Mouse (Mus musculus) layer of hippocampus, adult 8-10 months (tissue): ENCODE data around the gene Eef2kmt. TPM values are rescaled to one million over a fixed set of nuclear protein-coding genes. Genes with fewer than 3 reads are reported as not detected.
"Not testable (repeated sequence)": the region's sequence is repeated elsewhere in the genome, so short reads cannot be mapped to it uniquely, and the experiment has no call there.

Source experiments
- DNase-seq, 2 experiments: peaks; one replicate each; pipeline ENCODE4 v3.0.0; 2022; ENCODE audit warnings: low spot score in 2 of 2
- total RNA-seq, 4 experiments: library from RNA; stranded (reverse); gene quantifications; 2 replicates each; pipeline ENCODE4 v1.2.4; 2022

Eef2kmt gene
- total RNA-seq, result 1 to 10 TPM; 3.9 to 7.2 (median 5.0) TPM

- DNase-seq, result peak; percentile 96 to 97
Observed at GRCm38 (mm10) chr16:5255779-5256496, at the start of gene Eef2kmt. TSS of gene Eef2kmt (minus strand) at chr16:5255983.

GRCm38 (mm10) chr16:5295238-5295637, 39.5 kb upstream of the Eef2kmt start:
- no peak for DNase-seq

GRCm38 (mm10) chr16:5285376-5285775, 29.6 kb upstream of the Eef2kmt start:
- DNase-seq, result no peak

- no peak for DNase-seq
Observed at GRCm38 (mm10) chr16:5282686-5283085, 26.9 kb upstream of the Eef2kmt start.

GRCm38 (mm10) chr16:5279571-5280222, 23.9 kb upstream of the Eef2kmt start:
- no peak for DNase-seq

- no peak for DNase-seq
Observed at GRCm38 (mm10) chr16:5272371-5272770, 16.6 kb upstream of the Eef2kmt start.

- no peak for DNase-seq
Observed at GRCm38 (mm10) chr16:5271411-5272035, 15.7 kb upstream of the Eef2kmt start.

- no peak for DNase-seq
Observed at GRCm38 (mm10) chr16:5263926-5264325, 8.1 kb upstream of the Eef2kmt start.

- no peak for DNase-seq
Observed at GRCm38 (mm10) chr16:5263156-5263555, 7.4 kb upstream of the Eef2kmt start.

GRCm38 (mm10) chr16:5255081-5255740, 572 bp downstream of the Eef2kmt start:
- DNase-seq, result no peak

GRCm38 (mm10) chr16:5254346-5255025, 1.3 kb downstream of the Eef2kmt start:
- peak; percentile 45 to 48 for DNase-seq

- DNase-seq, result no peak
Observed at GRCm38 (mm10) chr16:5252260-5252659, 3.5 kb downstream of the Eef2kmt start.

- DNase-seq, result no peak
Observed at GRCm38 (mm10) chr16:5250891-5251290, 4.9 kb downstream of the Eef2kmt start.

GRCm38 (mm10) chr16:5244411-5244810, 11.4 kb downstream of the Eef2kmt start:
- DNase-seq, result peak in 1 of 2 experiments; percentile 42

- DNase-seq, result no peak
Observed at GRCm38 (mm10) chr16:5242882-5243281, 12.9 kb downstream of the Eef2kmt start.

GRCm38 (mm10) chr16:5242355-5242754, 13.4 kb downstream of the Eef2kmt start:
- no peak for DNase-seq

- DNase-seq, result peak; percentile 89 to 93
Observed at GRCm38 (mm10) chr16:5233418-5234313, 22.1 kb downstream of the Eef2kmt start, which contains the start of gene Alg1. TSS of gene Alg1 (plus strand) at chr16:5233621.

GRCm38 (mm10) chr16:5232982-5233381, 22.8 kb downstream of the Eef2kmt start:
- no peak for DNase-seq

GRCm38 (mm10) chr16:5228103-5228502, 27.7 kb downstream of the Eef2kmt start:
- DNase-seq, result not testable (repeated sequence)

- not testable (repeated sequence) for DNase-seq
Observed at GRCm38 (mm10) chr16:5227501-5227900, 28.3 kb downstream of the Eef2kmt start.
